ENCODE assay signal across 23 mouse cellular contexts in genomic region chr2:137954830-137955229, GRCm38 (mm10).
DNase-seq lines count a peak whose midpoint lies in the region; ATAC-seq and TF ChIP-seq lines count a peak whose summit lies in the region.
"Had no signal": no experiment of that assay in that cellular context is flagged by ENCODE, and none has a peak within 500 bp of the region (broad histone marks: within the 10 kb centered on the region; RNA-seq: fewer than 3 reads in every experiment).

No protein-coding gene starts in this region.

- H3K27me3 ChIP-seq in lung, postnatal 0 days (replicated peaks; ENCODE audit: insufficient read depth, low read length) = no peaks in the 10 kb centered on the region
- H3K27me3 ChIP-seq: embryonic facial prominence, embryonic 12.5 days; forebrain, embryonic 15.5 days; hindbrain, embryonic 12.5 days had no signal

- no peak for TF ChIP-seq EP300 in lung, postnatal 0 days (IDR thresholded peaks at IDR 0.05)

- no peaks in the 10 kb centered on the region for H3K9me3 ChIP-seq in lung, postnatal 0 days (ENCODE audit: low read length)
- H3K9me3 ChIP-seq: embryonic facial prominence, embryonic 12.5 days; forebrain, embryonic 15.5 days; G1E; heart, embryonic 10.5 days; hindbrain, embryonic 12.5 days had no signal

- no peak overlapping the region for H3K4me2 ChIP-seq in lung, postnatal 0 days (replicated peaks; ENCODE audit: low read depth, low read length)
- H3K4me2 ChIP-seq: embryonic facial prominence, embryonic 12.5 days; forebrain, embryonic 15.5 days; hindbrain, embryonic 12.5 days had no signal

- ATAC-seq in frontal cortex, adult (ENCODE audit: low TSS enrichment) = peak; percentile 98
- ATAC-seq in lung, postnatal 0 days = no peak
- ATAC-seq: CD4-positive, CD25-positive, alpha-beta regulatory T cell, adult 4 months; forebrain, embryonic 15.5 days had no signal

- intact Hi-C loops in left cerebral cortex, adult 2 months (cut with DNase I) = no loop called here

- H3K4me1 ChIP-seq in lung, postnatal 0 days (ENCODE audit: insufficient read depth, low read depth, low read length) = no peaks in the 10 kb centered on the region
- H3K4me1 ChIP-seq: embryonic facial prominence, embryonic 12.5 days; forebrain, embryonic 15.5 days; heart, embryonic 10.5 days; hindbrain, embryonic 12.5 days had no signal

- TF ChIP-seq CTCF in left cerebral cortex, adult 2 months (IDR thresholded peaks at IDR 0.05) = no peak
- no peak for TF ChIP-seq CTCF in lung, postnatal 0 days (IDR thresholded peaks at IDR 0.05)

- H3K4me3 ChIP-seq in left cerebral cortex, adult 2 months = no peak overlapping the region
- H3K4me3 ChIP-seq in lung, postnatal 0 days (ENCODE audit: low read depth, low read length) = no peak overlapping the region
- H3K4me3 ChIP-seq: embryonic facial prominence, embryonic 12.5 days; forebrain, embryonic 15.5 days; heart, embryonic 10.5 days; hindbrain, embryonic 12.5 days had no signal

- no peak for DNase-seq in frontal cortex, postnatal 10 days (ENCODE audit: low spot score in 2 of 2)
- peak; percentile 4 to 9 for DNase-seq in left cerebral cortex, adult 18-20 months (ENCODE audit: low spot score in 2 of 2)
- no peak for DNase-seq in left cerebral cortex, adult 2 months (ENCODE audit: extremely low spot score in 1 of 2, low spot score in 2 of 2)
- DNase-seq in right cerebral cortex, postnatal 25 days = peak; percentile 9
- DNase-seq in right cerebral cortex, postnatal 4 days = no peak
- DNase-seq in lung, postnatal 0 days (ENCODE audit: low spot score) = no peak
- no peak for DNase-seq in adrenal gland, postnatal 25 days
- DNase-seq: adrenal gland, adult 8-10 months; B cell, adult 2 months; cerebellum, adult 11-12 months; cerebellum, adult 9-10 months; cerebellum, postnatal 25 days; gastrocnemius, postnatal 10 days; heart, adult 18-20 months; heart, postnatal 10 days; heart, postnatal 4 days had no signal

- WGBS in lung, postnatal 0 days = 84% methylated on average over 2 of the region's 2 CpGs

- no peaks in the 10 kb centered on the region for H3K36me3 ChIP-seq in lung, postnatal 0 days (ENCODE audit: insufficient read depth, low read length)
- H3K36me3 ChIP-seq: embryonic facial prominence, embryonic 12.5 days; forebrain, embryonic 15.5 days; G1E; heart, embryonic 10.5 days; hindbrain, embryonic 12.5 days had no signal

- H3K27ac ChIP-seq in left cerebral cortex, adult 2 months = no peak overlapping the region
- H3K27ac ChIP-seq in lung, postnatal 0 days (ENCODE audit: low read length) = no peak overlapping the region
- H3K27ac ChIP-seq: embryonic facial prominence, embryonic 12.5 days; forebrain, embryonic 15.5 days; heart, embryonic 10.5 days; hindbrain, embryonic 12.5 days had no signal

- no peak overlapping the region for H3K9ac ChIP-seq in lung, postnatal 0 days (replicated peaks; ENCODE audit: low read depth)
- H3K9ac ChIP-seq: embryonic facial prominence, embryonic 12.5 days; forebrain, embryonic 15.5 days; hindbrain, embryonic 12.5 days had no signal

Comparison
In these comparisons a context has a peak if more than half of its experiments do, and no peak if none do; other contexts are left out.
1. DNase-seq: peak in left cerebral cortex, adult 18-20 months (2 of 2) and right cerebral cortex, postnatal 25 days (single experiment); none in frontal cortex, postnatal 10 days (0 of 2), left cerebral cortex, adult 2 months (0 of 2), right cerebral cortex, postnatal 4 days (single experiment), lung, postnatal 0 days (single experiment) and adrenal gland, postnatal 25 days (single experiment).